Mouse (Mus musculus) stomach, embryonic 15.5 days (tissue): Measurements from ENCODE around the gene Cdk14. TPM values are rescaled to one million over a fixed set of nuclear protein-coding genes. Genes with fewer than 3 reads are reported as not detected.

Source experiments
- ATAC-seq: fragments of 200-750 bp; cut with Nextera tagmentation; 2 replicates; pipeline ENCODE4 v1.8.0; 2017; ENCODE audit warnings: low read depth, moderate number of reproducible peaks, moderate TSS enrichment; ENCODE audit not compliant: insufficient read depth, low FRiP score
- H3K27ac ChIP-seq: fragments of 300-500 bp; sonication (generic); 2 replicates; pipeline ENCODE4 v1.5.1; 2015; ENCODE audit warnings: mild to moderate bottlenecking, inconsistent platforms
- H3K27me3 ChIP-seq: fragments of 300-500 bp; sonication (generic); replicated peaks from 2 replicates; pipeline ENCODE4 v1.6.1; 2015; ENCODE audit warnings: inconsistent platforms
- H3K36me3 ChIP-seq: fragments of 300-500 bp; sonication (generic); 2 replicates; pipeline ENCODE4 v1.6.1; 2015; ENCODE audit warnings: inconsistent platforms
- H3K4me1 ChIP-seq: fragments of 300-500 bp; sonication (generic); 2 replicates; pipeline ENCODE4 v1.6.1; 2015; ENCODE audit warnings: inconsistent platforms
- H3K4me2 ChIP-seq: fragments of 300-500 bp; sonication (generic); 2 replicates; pipeline ENCODE4 v1.6.1; 2015; ENCODE audit warnings: mild to moderate bottlenecking, inconsistent platforms
- H3K4me3 ChIP-seq: fragments of 300-500 bp; sonication (generic); replicated peaks from 2 replicates; pipeline ENCODE4 v1.5.1; 2015; ENCODE audit warnings: inconsistent platforms
- H3K9ac ChIP-seq: fragments of 300-500 bp; sonication (generic); 2 replicates; pipeline ENCODE4 v1.6.1; 2015; ENCODE audit warnings: inconsistent platforms
- H3K9me3 ChIP-seq: fragments of 300-500 bp; sonication (generic); 2 replicates; pipeline ENCODE4 v1.6.1; 2016; ENCODE audit warnings: inconsistent platforms
- WGBS: fragments of 180-500 bp; shearing (Covaris S2); methylation state at CpG from one replicate; pipeline ENCODE4 v1.1.7; 2015; 5-methylcytosine and 5-hydroxymethylcytosine counted together
- polyA plus RNA-seq: library from polyadenylated mRNA; unstranded; fragments of >200 nt; fragmentation: Nextera tagmentation; extraction: Ambion mirVana; gene quantifications from 2 replicates; pipeline ENCODE4 v1.2.1, GENCODE M21; 2015

Gene Cdk14
- polyA plus RNA-seq, 1 experiment from 2014 or later, result 18.1 TPM

GRCm38 (mm10) chr5:4870041-4870726 is 549.9 kb downstream of the Cdk14 start:
- Histone ChIP-seq H3K27ac (no peak overlapping the region), H3K4me2 (no peak overlapping the region), H3K4me1 (peaks cover 5% of the 10 kb centered on the region), H3K9ac (no peak overlapping the region), H3K36me3 (no peaks in the 10 kb centered on the region), H3K27me3 (no peaks in the 10 kb centered on the region), H3K4me3 (no peak overlapping the region), H3K9me3 (no peaks in the 10 kb centered on the region)
- 79% methylated on average over 4 of the region's 4 CpGs for WGBS
- ATAC-seq, result no peak

- ATAC-seq, result no peak
- H3K27ac ChIP-seq, result no peak overlapping the region
- H3K4me2 ChIP-seq, result no peak overlapping the region
- H3K36me3 ChIP-seq, result no peaks in the 10 kb centered on the region
- H3K4me1 ChIP-seq, result peaks cover 5% of the 10 kb centered on the region
- no peak overlapping the region for H3K9ac ChIP-seq
- WGBS, result 54% methylated on average over 6 of the region's 6 CpGs
- no peak overlapping the region for H3K4me3 ChIP-seq
- no peaks in the 10 kb centered on the region for H3K27me3 ChIP-seq
- no peaks in the 10 kb centered on the region for H3K9me3 ChIP-seq
These were observed 551.5 kb downstream of the Cdk14 start for GRCm38 (mm10) chr5:4868563-4869120.

- H3K27me3 ChIP-seq, result no peaks in the 10 kb centered on the region
- no peak overlapping the region for H3K4me2 ChIP-seq
- no peak overlapping the region for H3K27ac ChIP-seq
- H3K36me3 ChIP-seq, result no peaks in the 10 kb centered on the region
- no peaks in the 10 kb centered on the region for H3K9me3 ChIP-seq
- H3K4me1 ChIP-seq, result peaks cover 5% of the 10 kb centered on the region
- no peak overlapping the region for H3K4me3 ChIP-seq
- ATAC-seq, result no peak
- 66% methylated on average over 6 of the region's 6 CpGs for WGBS
- no peak overlapping the region for H3K9ac ChIP-seq
These were observed 552.1 kb downstream of the Cdk14 start for GRCm38 (mm10) chr5:4867849-4868562.

- Histone ChIP-seq H3K4me3 (no peak overlapping the region), H3K9ac (no peak overlapping the region), H3K27ac (no peak overlapping the region), H3K36me3 (no peaks in the 10 kb centered on the region), H3K4me2 (no peak overlapping the region), H3K4me1 (peaks cover 5% of the 10 kb centered on the region), H3K9me3 (no peaks in the 10 kb centered on the region), H3K27me3 (no peaks in the 10 kb centered on the region)
- no peak for ATAC-seq
- 75% methylated on average over 8 of the region's 8 CpGs for WGBS
These were observed 553.2 kb downstream of the Cdk14 start for GRCm38 (mm10) chr5:4866945-4867344.

- Histone ChIP-seq H3K4me2 (no peak overlapping the region), H3K4me1 (peaks cover 5% of the 10 kb centered on the region), H3K9ac (no peak overlapping the region), H3K27ac (no peak overlapping the region), H3K4me3 (no peak overlapping the region), H3K9me3 (no peaks in the 10 kb centered on the region), H3K27me3 (no peaks in the 10 kb centered on the region), H3K36me3 (no peaks in the 10 kb centered on the region)
- 63% methylated on average over 1 of the region's 1 CpGs for WGBS
- ATAC-seq, result no peak
These were observed 554.0 kb downstream of the Cdk14 start for GRCm38 (mm10) chr5:4866099-4866498.

- Histone ChIP-seq H3K27ac (no peak overlapping the region), H3K27me3 (no peaks in the 10 kb centered on the region), H3K4me1 (no peaks in the 10 kb centered on the region), H3K9me3 (no peaks in the 10 kb centered on the region), H3K4me3 (no peak overlapping the region), H3K9ac (no peak overlapping the region), H3K4me2 (no peak overlapping the region), H3K36me3 (no peaks in the 10 kb centered on the region)
- WGBS, result 92% methylated on average over 9 of the region's 9 CpGs
- no peak for ATAC-seq
These were observed 558.5 kb downstream of the Cdk14 start for GRCm38 (mm10) chr5:4861592-4861991.

- Histone ChIP-seq H3K36me3 (no peaks in the 10 kb centered on the region), H3K4me3 (no peak overlapping the region), H3K4me2 (no peak overlapping the region), H3K27me3 (no peaks in the 10 kb centered on the region), H3K9ac (no peak overlapping the region), H3K4me1 (no peaks in the 10 kb centered on the region), H3K9me3 (no peaks in the 10 kb centered on the region), H3K27ac (no peak overlapping the region)
- ATAC-seq, result no peak
- 94% methylated on average over 2 of the region's 2 CpGs for whole genome bisulfite sequencing
These were observed 559.0 kb downstream of the Cdk14 start for GRCm38 (mm10) chr5:4861141-4861540.

GRCm38 (mm10) chr5:4858032-4858641 is 562.0 kb downstream of the Cdk14 start:
- H3K27me3 ChIP-seq, result no peaks in the 10 kb centered on the region
- H3K9ac ChIP-seq, result no peak overlapping the region
- no peak overlapping the region for H3K27ac ChIP-seq
- H3K36me3 ChIP-seq, result no peaks in the 10 kb centered on the region
- ATAC-seq, result peak; percentile 53; the same call in 1 of the 2 replicates
- H3K9me3 ChIP-seq, result no peaks in the 10 kb centered on the region
- H3K4me2 ChIP-seq, result no peak overlapping the region
- no peak overlapping the region for H3K4me3 ChIP-seq
- 42% methylated on average over 5 of the region's 5 CpGs for WGBS
- H3K4me1 ChIP-seq, result no peaks in the 10 kb centered on the region

GRCm38 (mm10) chr5:4853503-4853902 is 566.6 kb downstream of the Cdk14 start:
- 70% methylated on average over 2 of the region's 2 CpGs for WGBS
- Histone ChIP-seq H3K4me3 (no peak overlapping the region), H3K4me2 (no peak overlapping the region), H3K27ac (peak overlapping the region; percentile 74; the same call in 1 of the 2 replicates), H3K9me3 (no peaks in the 10 kb centered on the region), H3K36me3 (no peaks in the 10 kb centered on the region), H3K27me3 (no peaks in the 10 kb centered on the region), H3K9ac (no peak overlapping the region), H3K4me1 (0 out of 2 replicates have a peak, but pooled peaks cover 4% of the 10 kb centered on the region)
- no peak for ATAC-seq

GRCm38 (mm10) chr5:4852711-4853320 is 567.3 kb downstream of the Cdk14 start:
- ATAC-seq, result no peak
- H3K27me3 ChIP-seq, result no peaks in the 10 kb centered on the region
- H3K9me3 ChIP-seq, result no peaks in the 10 kb centered on the region
- no peaks in the 10 kb centered on the region for H3K36me3 ChIP-seq
- H3K27ac ChIP-seq, result peak overlapping the region; percentile 74
- no peak overlapping the region; the same call in 1 of the 2 replicates for H3K4me2 ChIP-seq
- WGBS, result 52% methylated on average over 6 of the region's 6 CpGs
- no peak overlapping the region for H3K4me3 ChIP-seq
- 0 out of 2 replicates have a peak, but pooled peaks cover 4% of the 10 kb centered on the region for H3K4me1 ChIP-seq
- no peak overlapping the region for H3K9ac ChIP-seq

- 46% methylated on average over 9 of the region's 9 CpGs for WGBS
- Histone ChIP-seq H3K4me1 (0 out of 2 replicates have a peak, but pooled peaks cover 4% of the 10 kb centered on the region), H3K4me2 (no peak overlapping the region), H3K36me3 (no peaks in the 10 kb centered on the region), H3K27me3 (no peaks in the 10 kb centered on the region), H3K9ac (no peak overlapping the region), H3K27ac (peak overlapping the region; percentile 74), H3K9me3 (no peaks in the 10 kb centered on the region), H3K4me3 (no peak overlapping the region)
- ATAC-seq, result peak; percentile 61
These were observed 568.0 kb downstream of the Cdk14 start for GRCm38 (mm10) chr5:4851934-4852710.
